Mouse (Mus musculus) bone marrow, adult 2 months (tissue): ENCODE results near the gene Csrp1.

ENCODE experiments used
- CTCF ChIP-seq: fragments of 200-500 bp; IDR thresholded peaks from 2 replicates; pipeline ENCODE4 v1.5.1; 2011; ENCODE audit warnings: low read length, control low read depth; ENCODE audit not compliant: control insufficient read depth, insufficient read depth
- POLR2A ChIP-seq: fragments of 200-500 bp; IDR thresholded peaks from 2 replicates; pipeline ENCODE4 v1.6.1; 2011; ENCODE audit warnings: low read depth, mild to moderate bottlenecking, control low read depth, low read length, borderline replicate concordance; ENCODE audit not compliant: control insufficient read depth

DNA sequence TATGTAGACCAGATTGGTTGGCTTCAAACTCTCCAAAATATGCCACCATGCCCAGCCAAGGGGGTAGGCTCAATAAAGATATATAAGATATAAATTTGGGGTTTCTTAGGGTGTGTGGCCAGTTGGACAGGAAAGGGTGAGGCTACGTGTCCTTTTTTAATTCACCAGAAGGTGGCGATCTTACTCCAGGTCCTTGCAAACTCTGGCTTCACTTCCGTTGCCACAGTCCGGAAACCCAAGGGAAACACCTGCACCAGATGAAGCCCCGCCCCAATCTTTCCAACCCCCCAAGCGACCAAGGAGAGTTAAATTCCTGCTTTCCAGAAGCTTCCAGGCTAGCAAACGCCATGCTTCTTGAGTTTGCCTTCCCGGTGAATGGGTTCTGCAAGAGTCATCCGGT is 375 bp upstream of the Csrp1 start:
- TF ChIP-seq POLR2A, result no peak
- peak; percentile 75 for TF ChIP-seq CTCF
